Mouse (Mus musculus): Measurements from ENCODE around the gene Thrap3. TPM values are rescaled to one million over a fixed set of nuclear protein-coding genes. Genes with fewer than 3 reads are reported as not detected.
"Not testable (repeated sequence)": the region's sequence is repeated elsewhere in the genome, so short reads cannot be mapped to it uniquely, and the experiment has no call there.

Thrap3 gene
- polyA plus RNA-seq, 1 experiment = 122 TPM

DNA sequence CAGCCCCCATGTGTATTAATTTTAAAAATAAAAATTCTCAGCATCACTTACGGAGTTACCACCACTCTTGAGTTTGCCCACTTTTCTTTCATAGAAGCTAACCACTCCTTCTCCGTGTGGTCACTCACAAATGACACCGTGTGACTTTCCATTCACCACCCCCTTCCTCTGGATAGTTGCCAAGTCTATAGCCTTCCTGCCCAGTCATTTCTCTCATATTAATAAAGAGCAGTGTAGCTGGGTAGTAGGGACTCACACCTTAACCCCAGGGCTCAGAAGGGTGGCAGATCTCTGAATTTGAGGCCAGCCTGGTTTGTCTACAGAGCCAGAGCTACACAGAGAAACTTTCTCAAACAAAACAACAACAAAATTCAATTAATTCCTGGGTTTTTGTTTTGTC is 5.1 kb downstream of the Thrap3 start:
- no peaks in the 10 kb centered on the region for H3K27me3 ChIP-seq (ENCODE audit: control insufficient read depth, insufficient read depth, low read length)
- no peak overlapping the region for H3K4me3 ChIP-seq (replicated peaks; ENCODE audit: insufficient read depth, low read depth, low read length)
- no peak for DNase-seq
- H3K4me1 ChIP-seq (ENCODE audit: control insufficient read depth, insufficient read depth, low read length) = peaks cover 3% of the 10 kb centered on the region
- WGBS = 30% methylated on average over 3 of the region's 3 CpGs
- no peak for TF ChIP-seq POLR2A (IDR thresholded peaks at IDR 0.05; ENCODE audit: borderline replicate concordance, insufficient read depth, low read length)
- H3K27ac ChIP-seq (ENCODE audit: insufficient read depth, low read length) = no peak overlapping the region

GRCm38 (mm10) chr4:126194916-126195315 is 7.6 kb downstream of the Thrap3 start:
- Histone ChIP-seq H3K4me3 (replicated peaks; ENCODE audit: insufficient read depth, low read depth, low read length) (no peak overlapping the region), H3K27me3 (ENCODE audit: control insufficient read depth, insufficient read depth, low read length) (no peaks in the 10 kb centered on the region), H3K4me1 (ENCODE audit: control insufficient read depth, insufficient read depth, low read length) (peaks cover 3% of the 10 kb centered on the region), H3K27ac (ENCODE audit: insufficient read depth, low read length) (no peak overlapping the region)
- no peak for DNase-seq
- 82% methylated on average over 4 of the region's 4 CpGs for WGBS
- no peak for TF ChIP-seq POLR2A (IDR thresholded peaks at IDR 0.05; ENCODE audit: borderline replicate concordance, insufficient read depth, low read length)
- TF ChIP-seq CTCF (IDR thresholded peaks at IDR 0.05; ENCODE audit: borderline replicate concordance, insufficient read depth, low read depth, low read length) = no peak

DNA sequence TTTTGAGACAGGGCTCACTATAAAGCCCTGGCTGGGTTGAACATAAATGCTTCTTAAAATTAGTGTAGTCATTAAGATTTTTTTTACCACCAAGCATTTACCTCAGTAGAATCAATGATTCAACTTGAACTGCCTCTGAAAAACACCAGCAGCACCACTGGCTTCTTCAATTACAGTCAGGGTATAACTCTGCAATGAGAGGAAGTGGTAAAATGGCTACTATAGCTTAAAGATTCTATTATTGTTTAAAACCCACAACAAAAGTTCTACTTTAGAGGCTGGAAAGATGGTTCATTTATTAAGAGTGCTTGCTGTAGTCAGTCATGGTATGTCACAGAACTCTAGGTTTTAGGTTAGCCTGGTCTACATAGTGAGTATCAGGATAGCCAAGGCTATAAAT is 8.3 kb downstream of the Thrap3 start:
- no peak for DNase-seq
- no peaks in the 10 kb centered on the region for H3K4me1 ChIP-seq (ENCODE audit: control insufficient read depth, insufficient read depth, low read length)
- no peaks in the 10 kb centered on the region for H3K27me3 ChIP-seq (ENCODE audit: control insufficient read depth, insufficient read depth, low read length)
- H3K4me3 ChIP-seq (replicated peaks; ENCODE audit: insufficient read depth, low read depth, low read length) = no peak overlapping the region
- H3K27ac ChIP-seq (ENCODE audit: insufficient read depth, low read length) = no peak overlapping the region
- TF ChIP-seq CTCF (IDR thresholded peaks at IDR 0.05; ENCODE audit: borderline replicate concordance, insufficient read depth, low read depth, low read length) (no peak), POLR2A (IDR thresholded peaks at IDR 0.05; ENCODE audit: borderline replicate concordance, insufficient read depth, low read length) (no peak)

DNA sequence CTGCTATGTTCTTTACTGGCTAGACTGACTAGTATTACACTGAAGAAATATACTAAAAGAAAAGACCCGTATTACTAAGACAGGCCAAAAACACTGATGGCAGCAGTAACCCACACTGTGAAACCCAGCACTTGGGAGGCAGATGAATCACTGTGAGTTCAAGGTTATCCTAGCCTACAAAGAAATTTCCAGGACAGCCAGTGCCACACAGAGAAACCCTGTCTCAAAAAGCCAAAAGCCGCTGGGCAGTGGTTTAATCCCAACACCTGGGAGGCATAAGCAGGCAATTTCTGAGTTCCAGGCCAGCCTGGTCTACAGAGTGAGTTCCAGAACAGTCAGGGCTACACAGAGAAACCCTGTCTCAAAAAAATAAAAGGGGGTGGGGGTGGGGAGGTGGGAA is 11.9 kb downstream of the Thrap3 start:
- no peaks in the 10 kb centered on the region; the same call in 1 of the 2 replicates for H3K4me1 ChIP-seq (ENCODE audit: control insufficient read depth, insufficient read depth, low read length)
- 85% methylated on average over 2 of the region's 2 CpGs for WGBS
- DNase-seq = no peak

DNA sequence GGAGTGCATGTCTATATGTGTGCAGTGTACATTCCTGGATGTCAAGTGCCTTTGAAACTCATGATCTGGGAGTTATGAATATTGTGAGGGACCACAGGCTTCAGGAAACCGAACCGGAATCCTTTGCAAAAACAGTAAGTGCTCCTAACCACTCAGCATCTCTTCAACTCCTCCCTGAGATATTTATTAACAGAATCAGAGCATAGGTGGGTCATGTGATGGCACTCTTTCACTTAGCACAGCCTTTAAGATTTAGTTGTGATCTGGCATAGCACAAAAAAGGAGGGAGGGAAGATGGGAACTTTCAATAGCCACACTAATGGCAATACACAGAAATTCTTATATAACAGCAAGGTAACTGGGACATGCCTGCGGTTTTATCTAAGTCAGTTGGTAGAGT is 15.5 kb downstream of the Thrap3 start:
- Histone ChIP-seq H3K4me1 (ENCODE audit: control insufficient read depth, insufficient read depth, low read length) (peaks cover 2% of the 10 kb centered on the region; the same call in 1 of the 2 replicates), H3K27me3 (ENCODE audit: control insufficient read depth, insufficient read depth, low read length) (no peaks in the 10 kb centered on the region), H3K27ac (ENCODE audit: insufficient read depth, low read length) (no peak overlapping the region), H3K4me3 (replicated peaks; ENCODE audit: insufficient read depth, low read depth, low read length) (no peak overlapping the region)
- DNase-seq = no peak
- WGBS = 70% methylated on average over 3 of the region's 3 CpGs
- TF ChIP-seq POLR2A (IDR thresholded peaks at IDR 0.05; ENCODE audit: borderline replicate concordance, insufficient read depth, low read length) (no peak), CTCF (IDR thresholded peaks at IDR 0.05; ENCODE audit: borderline replicate concordance, insufficient read depth, low read depth, low read length) (no peak)

More for the DNA sequence above, 11.9 kb downstream of the Thrap3 start:
- no peaks in the 10 kb centered on the region for H3K27me3 ChIP-seq (ENCODE audit: control insufficient read depth, insufficient read depth, low read length)
- no peak overlapping the region for H3K4me3 ChIP-seq (replicated peaks; ENCODE audit: insufficient read depth, low read depth, low read length)
- TF ChIP-seq POLR2A (IDR thresholded peaks at IDR 0.05; ENCODE audit: borderline replicate concordance, insufficient read depth, low read length) (no peak), CTCF (IDR thresholded peaks at IDR 0.05; ENCODE audit: borderline replicate concordance, insufficient read depth, low read depth, low read length) (no peak)
- no peak overlapping the region for H3K27ac ChIP-seq (ENCODE audit: insufficient read depth, low read length)

DNA sequence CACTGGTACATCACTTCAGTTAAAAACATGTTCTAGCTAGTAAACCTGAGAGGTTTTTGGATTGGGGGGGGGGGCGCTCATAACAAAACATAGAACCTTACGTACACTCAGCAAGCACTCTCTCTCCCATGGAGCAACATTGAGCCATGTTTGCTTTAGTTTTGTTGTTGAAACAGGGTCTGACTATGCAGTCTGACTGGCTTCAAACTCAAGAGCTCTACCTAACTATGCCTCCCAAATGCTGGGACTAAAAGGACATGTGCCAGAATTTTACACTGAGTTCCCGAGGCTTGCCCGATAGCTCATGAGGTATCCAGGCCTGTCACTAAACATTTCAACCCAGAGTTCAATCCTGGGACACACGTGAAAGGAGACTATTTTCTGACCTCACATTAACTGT is 19.5 kb downstream of the Thrap3 start:
- 55% methylated on average over 5 of the region's 5 CpGs for WGBS
- Histone ChIP-seq H3K27ac (ENCODE audit: insufficient read depth, low read length) (no peak overlapping the region), H3K4me1 (ENCODE audit: control insufficient read depth, insufficient read depth, low read length) (peaks cover 2% of the 10 kb centered on the region; the same call in 1 of the 2 replicates), H3K27me3 (ENCODE audit: control insufficient read depth, insufficient read depth, low read length) (no peaks in the 10 kb centered on the region), H3K4me3 (replicated peaks; ENCODE audit: insufficient read depth, low read depth, low read length) (no peak overlapping the region)
- no peak for DNase-seq
- TF ChIP-seq POLR2A (IDR thresholded peaks at IDR 0.05; ENCODE audit: borderline replicate concordance, insufficient read depth, low read length) (no peak), CTCF (IDR thresholded peaks at IDR 0.05; ENCODE audit: borderline replicate concordance, insufficient read depth, low read depth, low read length) (no peak)

GRCm38 (mm10) chr4:126181170-126181957 is 21.2 kb downstream of the Thrap3 start:
- H3K4me3 ChIP-seq (replicated peaks; ENCODE audit: insufficient read depth, low read depth, low read length) = no peak overlapping the region
- H3K27me3 ChIP-seq (ENCODE audit: control insufficient read depth, insufficient read depth, low read length) = no peaks in the 10 kb centered on the region
- H3K4me1 ChIP-seq (ENCODE audit: control insufficient read depth, insufficient read depth, low read length) = peaks cover 2% of the 10 kb centered on the region; the same call in 1 of the 2 replicates
- WGBS = 43% methylated on average over 7 of the region's 7 CpGs
- H3K27ac ChIP-seq (ENCODE audit: insufficient read depth, low read length) = no peak overlapping the region
- peak; percentile 96 for TF ChIP-seq CTCF (IDR thresholded peaks at IDR 0.05; ENCODE audit: borderline replicate concordance, insufficient read depth, low read depth, low read length)
- TF ChIP-seq POLR2A (IDR thresholded peaks at IDR 0.05; ENCODE audit: borderline replicate concordance, insufficient read depth, low read length) = no peak
- DNase-seq = peak; percentile 53 to 62

DNA sequence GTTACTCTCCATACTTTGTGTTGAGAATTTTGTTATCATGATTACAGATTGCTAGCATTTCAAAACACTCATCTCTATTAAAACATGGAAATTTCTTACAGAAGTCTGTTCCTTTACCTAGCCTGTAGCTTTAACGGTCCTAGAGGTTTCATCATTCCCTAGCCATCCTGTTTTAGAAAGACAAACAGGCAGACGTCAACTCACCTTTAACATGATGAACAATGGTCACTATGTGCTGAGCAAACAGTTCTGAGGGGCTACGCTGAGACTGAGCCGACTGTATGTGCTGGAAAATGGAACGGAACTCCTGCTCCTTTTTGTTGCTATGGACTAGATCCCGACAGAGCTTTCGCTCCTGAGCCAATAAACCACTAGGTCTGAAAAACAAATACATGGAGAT is 26.6 kb downstream of the Thrap3 start:
- not testable (repeated sequence) for H3K4me1 ChIP-seq (ENCODE audit: control insufficient read depth, insufficient read depth, low read length); H3K27ac ChIP-seq (ENCODE audit: insufficient read depth, low read length); H3K4me3 ChIP-seq (replicated peaks; ENCODE audit: insufficient read depth, low read depth, low read length); H3K27me3 ChIP-seq (ENCODE audit: control insufficient read depth, insufficient read depth, low read length)
- WGBS = 92% methylated on average over 7 of the region's 7 CpGs
- peak in 1 of 2 experiments; percentile 1 for DNase-seq

Measured in cerebellum, adult 2 months (tissue).